Mouse (Mus musculus): Measurements from ENCODE around the gene Pde7b. TPM values are rescaled to one million over a fixed set of nuclear protein-coding genes. Genes with fewer than 3 reads are reported as not detected.

Gene Pde7b
- total and polyA plus RNA-seq, 3 experiments, result not detected

DNA sequence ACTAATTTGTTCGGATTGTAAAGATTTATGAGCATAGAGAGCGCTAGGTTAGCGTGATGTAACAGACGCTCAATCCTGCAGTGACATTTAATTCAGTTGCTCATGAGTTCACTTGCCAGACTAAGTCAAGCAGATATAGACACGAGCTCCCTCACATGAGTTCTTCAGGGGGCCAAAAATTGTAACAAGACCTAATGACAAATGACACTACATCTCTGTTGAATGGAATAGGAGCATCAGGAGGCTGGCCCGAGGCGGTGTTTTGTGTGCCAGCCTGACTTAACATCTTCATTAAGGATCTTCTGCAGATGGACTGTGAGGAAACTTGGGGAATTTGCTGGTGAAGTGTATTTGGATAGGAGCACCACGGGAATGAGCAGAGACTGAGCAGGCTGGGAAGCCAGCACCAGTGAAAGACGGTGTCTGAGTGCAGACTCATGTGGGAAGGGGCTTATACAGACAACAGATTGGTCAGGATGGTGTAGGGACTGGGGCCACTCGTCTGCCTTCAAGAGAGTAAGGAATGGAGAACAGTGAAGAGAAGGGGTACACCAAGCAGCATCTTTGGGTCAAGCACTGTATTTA lies 303.5 kb downstream of the Pde7b start:
- Histone ChIP-seq H3K79me2 (replicated peaks; ENCODE audit: control insufficient read depth, extremely low read depth, insufficient read depth, poor library complexity, severe bottlenecking) (no peaks in the 10 kb centered on the region), H3K4me1 (ENCODE audit: control insufficient read depth in 1 of 2, insufficient read depth in 2 of 2) (no peaks in the 10 kb centered on the region), H3K4me3 (replicated peaks in 1 of 3; ENCODE audit: low read depth in 2 of 3, low read length in 2 of 3, poor library complexity in 1 of 3) (no peak overlapping the region), H3K27me3 (replicated peaks) (no peaks in the 10 kb centered on the region), H3K9me3 (replicated peaks; ENCODE audit: low read length) (no peaks in the 10 kb centered on the region), H3K9ac (ENCODE audit: insufficient read depth, low read depth) (no peak overlapping the region), H3K36me3 (replicated peaks in 1 of 2; ENCODE audit: control insufficient read depth in 1 of 2, insufficient read depth in 1 of 2, low read length in 1 of 2) (no peaks in the 10 kb centered on the region), H3K27ac (ENCODE audit: insufficient read depth, low read depth) (no peak overlapping the region), H3K4me2 (ENCODE audit: insufficient read depth, low read depth, poor library complexity, severe bottlenecking) (no peak overlapping the region)
- DNase-seq (ENCODE audit: extremely low read depth), result no peak
- TF ChIP-seq POLR2AphosphoS2 (IDR thresholded peaks at IDR 0.05; ENCODE audit: low read depth, low read length), result no peak
- TF ChIP-seq ZKSCAN1 (IDR thresholded peaks at IDR 0.05; ENCODE audit: borderline replicate concordance, low read depth, low read length), result no peak
- no peak for TF ChIP-seq MYC (IDR thresholded peaks at IDR 0.05; ENCODE audit: low read depth, low read length)
- TF ChIP-seq EP300 (IDR thresholded peaks at IDR 0.05; ENCODE audit: low read length), result no peak
- TF ChIP-seq IRF4 (IDR thresholded peaks at IDR 0.05; ENCODE audit: low read depth, low read length), result no peak
- no peak for TF ChIP-seq ELF1 (IDR thresholded peaks at IDR 0.05; ENCODE audit: low read depth, low read length)
- in situ Hi-C loops (cut with MboI; ENCODE audit: low pct_ligation_motif_present, low pct_unique_long_range_greater_than_20kb, low sequenced_read_pairs) (no loop called here), dilution Hi-C loops (cut with MboI; ENCODE audit: extremely low pct_ligation_motif_present, extremely low pct_unique_long_range_greater_than_20kb, low sequenced_read_pairs) (no loop called here)

- dilution Hi-C loops (cut with MboI; ENCODE audit: extremely low pct_ligation_motif_present, extremely low pct_unique_long_range_greater_than_20kb, low sequenced_read_pairs), result no loop called here
Observed at GRCm38 (mm10) chr10:20420296-20420695, 304.6 kb downstream of the Pde7b start.

DNA sequence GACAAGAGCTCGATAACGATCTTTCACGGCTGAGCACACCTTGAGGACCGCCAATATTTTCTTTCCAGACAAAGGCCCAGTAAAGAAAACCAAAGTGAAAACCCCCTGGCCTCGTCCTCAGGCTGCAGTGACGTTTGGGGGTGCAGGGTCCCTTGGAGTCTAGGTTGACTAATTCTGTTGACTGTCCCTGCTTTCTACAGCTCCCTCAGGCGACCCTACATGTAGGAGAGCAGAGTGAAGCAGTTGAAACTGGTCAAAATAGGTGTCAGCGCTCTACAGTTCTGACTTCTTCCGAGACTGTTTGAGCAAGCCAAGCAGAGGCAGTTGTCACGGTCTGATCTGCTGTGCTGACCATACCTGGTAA lies 306.0 kb downstream of the Pde7b start:
- Histone ChIP-seq H3K79me2 (replicated peaks; ENCODE audit: control insufficient read depth, extremely low read depth, insufficient read depth, poor library complexity, severe bottlenecking) (no peaks in the 10 kb centered on the region), H3K36me3 (replicated peaks in 1 of 2; ENCODE audit: control insufficient read depth in 1 of 2, insufficient read depth in 1 of 2, low read length in 1 of 2) (no peaks in the 10 kb centered on the region), H3K4me2 (ENCODE audit: insufficient read depth, low read depth, poor library complexity, severe bottlenecking) (peak overlapping the region; percentile 25; the same call in 1 of the 2 replicates), H3K9me3 (replicated peaks; ENCODE audit: low read length) (no peaks in the 10 kb centered on the region), H3K4me3 (replicated peaks in 1 of 3; ENCODE audit: low read depth in 2 of 3, low read length in 2 of 3, poor library complexity in 1 of 3) (no peak overlapping the region), H3K27me3 (replicated peaks) (no peaks in the 10 kb centered on the region), H3K9ac (ENCODE audit: insufficient read depth, low read depth) (no peak overlapping the region), H3K27ac (ENCODE audit: insufficient read depth, low read depth) (no peak overlapping the region), H3K4me1 (ENCODE audit: control insufficient read depth in 1 of 2, insufficient read depth in 2 of 2) (no peaks in the 10 kb centered on the region)
- TF ChIP-seq ZMIZ1 (IDR thresholded peaks at IDR 0.05; ENCODE audit: low read depth, low read length) (no peak), GABPA (IDR thresholded peaks at IDR 0.05; ENCODE audit: insufficient replicate concordance, low read depth, low read length) (no peak), BHLHE40 (IDR thresholded peaks at IDR 0.05; ENCODE audit: low read depth, low read length) (no peak), JUND (conservative IDR thresholded peaks at IDR 0.05; ENCODE audit: low read depth, low read length) (no peak), TCF12 (IDR thresholded peaks at IDR 0.05; ENCODE audit: low read depth, low read length) (no peak), E2F4 (IDR thresholded peaks at IDR 0.05; ENCODE audit: insufficient replicate concordance, low read depth, low read length) (no peak), JUN (IDR thresholded peaks at IDR 0.05; ENCODE audit: insufficient read depth, low read depth, low read length) (no peak), CHD2 (IDR thresholded peaks at IDR 0.05; ENCODE audit: low read length) (no peak), CHD1 (IDR thresholded peaks at IDR 0.05; ENCODE audit: low read depth, low read length) (no peak), MYC (IDR thresholded peaks at IDR 0.05; ENCODE audit: low read depth, low read length) (no peak), IRF4 (IDR thresholded peaks at IDR 0.05; ENCODE audit: low read depth, low read length) (no peak), TBP (conservative IDR thresholded peaks at IDR 0.05; ENCODE audit: low read depth, low read length) (no peak), EP300 (IDR thresholded peaks at IDR 0.05; ENCODE audit: low read length) (no peak)
- dilution Hi-C loops (cut with MboI; ENCODE audit: extremely low pct_ligation_motif_present, extremely low pct_unique_long_range_greater_than_20kb, low sequenced_read_pairs), result no loop called here
- DNase-seq (ENCODE audit: extremely low read depth), result no peak
- in situ Hi-C loops (cut with MboI; ENCODE audit: low pct_ligation_motif_present, low pct_unique_long_range_greater_than_20kb, low sequenced_read_pairs), result no loop called here

More at GRCm38 (mm10) chr10:20420296-20420695, 304.6 kb downstream of the Pde7b start:
- in situ Hi-C loops (cut with MboI; ENCODE audit: low pct_ligation_motif_present, low pct_unique_long_range_greater_than_20kb, low sequenced_read_pairs), result no loop called here
- no peak for DNase-seq (ENCODE audit: extremely low read depth)
- Histone ChIP-seq H3K4me3 (replicated peaks in 1 of 3; ENCODE audit: low read depth in 2 of 3, low read length in 2 of 3, poor library complexity in 1 of 3) (no peak overlapping the region), H3K9me3 (replicated peaks; ENCODE audit: low read length) (no peaks in the 10 kb centered on the region), H3K9ac (ENCODE audit: insufficient read depth, low read depth) (no peak overlapping the region), H3K4me2 (ENCODE audit: insufficient read depth, low read depth, poor library complexity, severe bottlenecking) (no peak overlapping the region), H3K36me3 (replicated peaks in 1 of 2; ENCODE audit: control insufficient read depth in 1 of 2, insufficient read depth in 1 of 2, low read length in 1 of 2) (no peaks in the 10 kb centered on the region), H3K79me2 (replicated peaks; ENCODE audit: control insufficient read depth, extremely low read depth, insufficient read depth, poor library complexity, severe bottlenecking) (no peaks in the 10 kb centered on the region), H3K27me3 (replicated peaks) (no peaks in the 10 kb centered on the region), H3K4me1 (ENCODE audit: control insufficient read depth in 1 of 2, insufficient read depth in 2 of 2) (no peaks in the 10 kb centered on the region), H3K27ac (ENCODE audit: insufficient read depth, low read depth) (no peak overlapping the region)
- no peak for TF ChIP-seq HCFC1 (IDR thresholded peaks at IDR 0.05; ENCODE audit: low read depth, low read length)
- no peak for TF ChIP-seq PAX5 (IDR thresholded peaks at IDR 0.05; ENCODE audit: low read length)
- no peak for TF ChIP-seq TBP (conservative IDR thresholded peaks at IDR 0.05; ENCODE audit: low read depth, low read length)
- TF ChIP-seq RCOR1 (conservative IDR thresholded peaks at IDR 0.05; ENCODE audit: low read depth, low read length), result no peak
- no peak for TF ChIP-seq GABPA (IDR thresholded peaks at IDR 0.05; ENCODE audit: insufficient replicate concordance, low read depth, low read length)
- no peak for TF ChIP-seq RAD21 (IDR thresholded peaks at IDR 0.05; ENCODE audit: low read depth, low read length)
- no peak for TF ChIP-seq EP300 (IDR thresholded peaks at IDR 0.05; ENCODE audit: low read length)
- TF ChIP-seq E2F4 (IDR thresholded peaks at IDR 0.05; ENCODE audit: insufficient replicate concordance, low read depth, low read length), result no peak
- TF ChIP-seq BHLHE40 (IDR thresholded peaks at IDR 0.05; ENCODE audit: low read depth, low read length), result no peak
- no peak for TF ChIP-seq CTCF (conservative IDR thresholded peaks at IDR 0.05 in 1 of 2, IDR thresholded peaks at IDR 0.05 in 1 of 2; ENCODE audit: low read depth in 2 of 2, low read length in 2 of 2)
- no peak for TF ChIP-seq POLR2AphosphoS2 (IDR thresholded peaks at IDR 0.05; ENCODE audit: low read depth, low read length)
- TF ChIP-seq JUN (IDR thresholded peaks at IDR 0.05; ENCODE audit: insufficient read depth, low read depth, low read length), result no peak
- TF ChIP-seq MYC (IDR thresholded peaks at IDR 0.05; ENCODE audit: low read depth, low read length), result no peak
- TF ChIP-seq ETS1 (conservative IDR thresholded peaks at IDR 0.05; ENCODE audit: low read depth, low read length), result no peak
- no peak for TF ChIP-seq KAT2A (IDR thresholded peaks at IDR 0.05; ENCODE audit: insufficient replicate concordance, low read length)
- TF ChIP-seq UBTF (IDR thresholded peaks at IDR 0.05; ENCODE audit: low read depth, low read length), result no peak
- no peak for TF ChIP-seq ZC3H11A (IDR thresholded peaks at IDR 0.05; ENCODE audit: low read depth, low read length)

Measured in CH12.LX (cell line).